Mouse (Mus musculus): ENCODE data around the gene Tnfrsf17.
A peak's percentile ranks its signal among the peaks of the same experiment; 100 is the strongest.
"Not testable (repeated sequence)": the region's sequence is repeated elsewhere in the genome, so short reads cannot be mapped to it uniquely, and the experiment has no call there.

Gene Tnfrsf17

GRCm38 (mm10) chr16:11313512-11313911, at the start of gene Tnfrsf17:
Tnfrsf17 (plus strand) TSS chr16:11313812.
- no peak for DNase-seq

DNA sequence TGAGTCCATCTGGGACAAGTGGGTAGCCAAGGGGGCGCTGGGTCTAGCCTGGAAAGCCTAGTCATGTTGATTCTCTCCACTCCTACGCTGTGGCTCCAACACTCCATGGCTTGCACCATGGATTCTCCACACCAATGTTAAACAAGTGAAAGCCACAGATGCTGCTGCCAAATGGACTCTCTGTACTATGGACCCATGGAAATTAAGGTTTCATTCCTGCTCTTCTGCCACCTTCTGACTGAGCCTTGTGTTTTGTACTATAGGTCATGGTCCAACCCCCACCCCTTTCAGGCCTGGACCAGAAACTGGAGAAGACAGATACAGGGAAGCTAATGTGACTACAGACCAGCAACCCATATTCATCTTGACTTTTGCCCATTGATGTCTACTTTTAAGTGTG, 47.1 kb upstream of the Tnfrsf17 start:
- DNase-seq = no peak

GRCm38 (mm10) chr16:11269808-11270207, 43.8 kb upstream of the Tnfrsf17 start:
- no peak for DNase-seq

GRCm38 (mm10) chr16:11270642-11271041, 43.0 kb upstream of the Tnfrsf17 start:
- no peak for DNase-seq

DNA sequence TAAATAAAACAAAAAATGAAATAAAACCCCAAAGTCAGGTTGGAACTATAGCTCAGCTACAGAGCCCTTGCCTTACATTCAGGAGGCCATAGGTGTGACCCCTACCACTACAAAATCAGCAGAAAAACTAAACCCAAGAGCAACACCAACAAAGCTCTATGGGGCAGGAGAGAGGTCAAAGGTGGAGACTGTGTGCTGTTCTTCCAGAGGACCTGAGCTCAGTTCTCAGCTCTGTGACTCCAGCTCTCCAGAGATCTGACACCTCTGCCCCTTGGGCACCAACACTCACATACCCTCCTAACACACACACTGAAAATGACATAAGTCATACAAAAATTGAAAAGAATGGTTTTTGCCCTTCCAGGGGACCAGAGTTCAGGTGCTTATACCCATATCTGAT, 42.5 kb upstream of the Tnfrsf17 start:
- DNase-seq = no peak

GRCm38 (mm10) chr16:11276888-11277287, 36.7 kb upstream of the Tnfrsf17 start:
- DNase-seq = no peak

- DNase-seq = no peak
These were observed 34.8 kb upstream of the Tnfrsf17 start for GRCm38 (mm10) chr16:11278778-11279177.

- DNase-seq = no peak
These were observed 30.9 kb upstream of the Tnfrsf17 start for GRCm38 (mm10) chr16:11282655-11283232.

DNA sequence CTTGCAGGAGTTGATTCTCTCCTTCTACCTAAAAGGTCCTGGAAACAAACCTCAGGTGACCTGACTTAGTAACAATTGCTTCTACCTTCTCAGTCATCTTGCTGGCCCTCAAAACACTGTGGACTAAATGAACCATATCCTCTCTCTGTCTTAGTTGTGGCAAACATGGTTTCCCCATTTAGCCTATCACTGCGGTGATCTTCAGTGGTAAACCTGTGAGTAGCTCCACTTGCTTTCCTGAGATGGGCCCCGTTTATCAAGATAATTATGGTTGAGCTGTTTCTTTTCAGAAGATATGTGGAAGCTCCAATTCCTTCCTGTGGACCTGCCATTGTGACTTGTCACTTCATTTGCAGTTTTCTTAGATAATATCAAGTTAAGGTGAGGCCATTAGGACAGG, 28.7 kb upstream of the Tnfrsf17 start:
- no peak for DNase-seq

DNA sequence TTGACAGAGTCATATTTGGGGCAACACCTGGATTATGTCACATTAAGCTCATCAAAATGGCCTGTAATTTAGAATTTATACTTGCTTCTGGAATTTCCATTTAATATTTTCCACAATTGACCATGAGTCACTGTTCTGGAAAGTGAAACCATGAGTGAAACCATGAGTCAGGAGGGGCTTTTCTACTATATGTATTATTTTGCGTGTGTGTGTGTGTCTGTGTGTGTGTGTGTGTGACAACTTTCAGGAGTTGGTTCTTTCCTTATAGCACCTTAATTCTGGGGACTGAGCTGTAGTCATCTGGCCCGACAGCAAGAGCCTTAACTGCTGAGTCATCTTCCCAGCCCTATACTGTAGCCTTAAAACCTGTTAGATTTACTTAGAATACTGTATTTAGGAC, 27.7 kb upstream of the Tnfrsf17 start:
- no peak for DNase-seq

DNA sequence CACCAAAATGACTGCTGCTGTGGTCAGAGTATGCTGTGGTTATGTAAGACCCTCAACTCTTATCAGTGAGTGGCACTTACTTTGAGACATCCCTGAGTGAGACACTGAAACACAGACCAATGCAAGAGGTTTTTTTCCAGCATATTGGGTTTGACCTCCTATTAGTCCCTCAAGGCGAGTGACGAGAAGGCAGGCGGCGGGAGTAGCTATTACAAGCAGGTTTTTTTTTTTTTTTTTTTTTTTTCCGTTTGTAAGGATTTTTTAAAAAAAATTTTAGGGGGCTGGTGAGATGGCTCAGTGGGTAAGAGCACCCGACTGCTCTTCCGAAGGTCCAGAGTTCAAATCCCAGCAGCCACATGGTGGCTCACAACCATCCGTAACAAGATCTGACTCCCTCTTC, 24.7 kb upstream of the Tnfrsf17 start:
- DNase-seq = not testable (repeated sequence)

GRCm38 (mm10) chr16:11295583-11295982, 18.0 kb upstream of the Tnfrsf17 start:
- not testable (repeated sequence) for DNase-seq

DNA sequence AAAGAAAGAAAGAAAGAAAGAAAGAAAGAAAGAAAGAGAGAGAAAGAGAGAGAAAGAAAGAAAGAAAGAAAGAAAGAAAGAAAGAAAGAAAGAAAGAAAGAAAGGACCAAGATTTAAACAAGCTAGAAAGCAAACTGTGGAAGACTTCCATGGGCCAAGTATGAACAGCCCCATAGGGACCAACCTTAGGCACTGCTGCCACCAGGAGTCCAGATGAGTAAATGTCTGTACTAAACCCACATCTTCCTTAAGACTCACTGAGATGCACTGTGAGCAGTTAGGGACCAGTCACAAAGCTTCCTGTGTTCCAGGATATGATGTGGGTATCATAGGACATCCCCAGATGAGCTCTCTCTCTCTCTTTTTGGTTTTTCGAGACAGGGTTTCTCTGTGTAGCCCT, 15.9 kb upstream of the Tnfrsf17 start:
- DNase-seq = not testable (repeated sequence)

- no peak for DNase-seq
These were observed 9.9 kb upstream of the Tnfrsf17 start for GRCm38 (mm10) chr16:11303741-11304140.

DNA sequence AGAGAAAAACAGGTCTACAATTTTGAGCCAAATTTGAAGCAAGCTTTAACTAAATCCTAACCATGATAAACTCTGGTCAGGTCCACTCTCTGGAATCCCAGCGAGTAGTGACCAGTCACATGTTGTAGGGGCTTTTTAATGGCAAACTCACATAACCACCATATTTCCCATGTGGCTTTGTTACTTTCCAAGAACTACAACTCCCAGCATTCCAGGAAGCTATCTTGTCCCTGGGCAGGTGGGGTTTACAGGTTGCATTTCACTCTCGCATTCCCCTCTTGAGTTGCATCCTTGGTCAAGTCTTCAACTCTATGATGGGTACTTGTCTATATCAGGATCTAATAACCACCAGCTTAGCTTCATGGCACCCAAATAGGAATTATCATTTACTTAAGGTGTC, 8.1 kb upstream of the Tnfrsf17 start:
- DNase-seq = no peak

- DNase-seq = no peak
These were observed 2.2 kb downstream of the Tnfrsf17 start for GRCm38 (mm10) chr16:11315786-11316320.

DNA sequence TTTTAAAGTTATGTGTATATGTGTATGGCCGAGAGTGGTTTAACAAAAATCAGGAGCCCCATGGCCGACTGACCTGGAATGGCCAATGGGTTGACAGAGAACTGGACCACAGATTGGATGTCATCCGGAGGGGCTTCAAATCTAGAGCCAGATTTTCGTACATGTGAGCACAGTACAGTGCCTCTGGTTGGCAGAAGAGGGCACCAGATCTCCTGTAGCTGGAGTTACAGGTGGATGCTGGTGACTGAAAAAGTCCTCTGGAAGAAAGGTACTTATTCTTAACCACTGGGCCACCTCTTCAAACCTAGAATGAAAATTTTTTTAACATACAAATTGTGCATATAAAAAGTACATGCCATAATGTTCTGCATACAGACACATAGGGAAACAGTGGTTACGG, 3.1 kb downstream of the Tnfrsf17 start:
- DNase-seq = no peak

DNA sequence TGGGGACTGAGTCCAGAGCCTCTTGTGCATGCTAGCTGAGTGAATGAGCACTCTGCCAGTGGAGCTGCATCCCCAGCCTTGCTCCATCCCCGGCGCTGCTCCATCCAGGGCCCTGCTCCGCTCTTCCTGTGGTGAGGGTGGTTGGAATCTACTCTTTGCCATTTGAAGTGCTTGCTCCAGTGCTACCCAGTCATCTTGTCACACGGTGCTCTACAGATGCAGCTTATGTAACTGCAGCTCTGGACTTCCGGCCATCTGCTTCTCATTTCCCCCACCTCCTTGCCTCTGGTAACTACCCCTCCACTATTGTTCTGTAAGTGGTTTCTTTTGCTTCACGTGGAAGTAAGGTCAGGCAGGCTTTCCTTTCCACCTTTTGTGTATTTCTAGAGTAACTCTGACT, 3.7 kb downstream of the Tnfrsf17 start:
- DNase-seq = no peak

GRCm38 (mm10) chr16:11322409-11323323, 9.1 kb downstream of the Tnfrsf17 start, which contains the start of gene Snx29:
Snx29 (plus strand) TSS chr16:11322908.
- peak; percentile 95 for DNase-seq

DNA sequence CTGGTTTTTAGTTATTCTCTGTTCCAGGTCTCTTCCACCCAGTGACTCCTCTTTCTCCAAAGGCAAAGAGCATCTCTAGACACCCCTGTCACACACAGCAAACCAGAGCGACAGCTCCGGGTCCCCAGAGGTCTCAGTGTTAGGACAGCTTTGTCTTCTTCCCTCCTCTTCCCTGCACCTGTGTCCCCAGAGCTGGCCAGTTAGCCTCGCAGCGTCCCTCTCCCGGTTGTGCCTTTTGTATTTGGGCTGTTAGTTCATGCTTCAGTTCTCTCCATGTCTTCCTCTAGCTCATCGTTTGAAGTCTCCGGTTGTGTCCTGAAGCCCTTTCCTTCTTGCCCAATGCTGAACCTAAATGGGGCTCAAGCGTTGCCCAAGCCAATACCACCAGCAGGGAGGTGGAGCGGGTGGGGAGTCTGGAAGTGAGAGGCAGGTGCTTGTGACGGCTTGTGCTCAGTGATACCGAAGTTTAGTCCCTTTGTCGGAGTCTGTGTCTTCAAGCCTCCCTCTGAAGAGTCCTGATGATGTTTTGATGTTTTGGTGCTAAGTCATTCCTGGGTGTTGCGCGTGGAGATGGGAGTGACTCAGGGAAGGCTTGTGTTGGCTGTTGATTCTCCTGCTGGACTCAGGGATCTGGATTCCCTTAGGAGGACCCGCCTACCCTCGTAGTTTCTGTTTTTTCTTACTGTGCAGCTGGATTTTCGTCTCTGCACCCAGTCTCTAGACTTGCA, 9.9 kb downstream of the Tnfrsf17 start:
- DNase-seq = peak; percentile 13

DNA sequence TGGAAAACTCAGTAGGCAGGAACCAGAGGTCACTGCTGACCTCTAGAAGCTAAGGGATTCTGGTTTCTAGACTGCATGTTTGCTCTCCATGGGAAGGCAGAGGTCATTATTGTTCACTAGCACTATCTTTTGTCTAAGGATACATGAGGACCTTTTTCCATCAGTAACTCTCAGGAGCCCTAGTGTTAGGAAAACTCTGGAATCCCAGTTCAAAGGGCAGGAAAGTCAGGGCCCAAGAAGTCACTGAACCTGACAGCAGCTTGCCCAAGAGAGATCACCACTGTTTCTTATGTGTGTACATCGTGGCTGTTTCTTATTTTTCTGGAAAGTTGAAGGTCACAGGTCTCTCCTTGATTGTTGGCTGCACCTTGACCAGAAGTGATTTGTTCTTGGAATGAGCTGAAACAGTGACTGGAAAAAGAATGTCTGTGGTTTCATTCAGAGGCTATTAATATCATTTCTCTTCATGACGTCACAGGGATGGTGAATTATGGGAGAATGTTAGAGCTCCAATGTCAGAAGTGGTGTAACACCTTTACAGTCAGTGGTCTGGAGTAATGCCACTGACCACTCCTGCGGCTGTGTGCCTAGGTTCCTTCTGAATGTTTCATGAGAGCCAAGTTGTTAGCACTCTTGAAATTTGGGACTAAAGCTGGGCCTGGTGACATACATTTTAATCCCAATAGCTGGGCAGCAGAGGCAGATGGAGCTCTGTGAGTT, 16.6 kb downstream of the Tnfrsf17 start:
- no peak for DNase-seq

DNA sequence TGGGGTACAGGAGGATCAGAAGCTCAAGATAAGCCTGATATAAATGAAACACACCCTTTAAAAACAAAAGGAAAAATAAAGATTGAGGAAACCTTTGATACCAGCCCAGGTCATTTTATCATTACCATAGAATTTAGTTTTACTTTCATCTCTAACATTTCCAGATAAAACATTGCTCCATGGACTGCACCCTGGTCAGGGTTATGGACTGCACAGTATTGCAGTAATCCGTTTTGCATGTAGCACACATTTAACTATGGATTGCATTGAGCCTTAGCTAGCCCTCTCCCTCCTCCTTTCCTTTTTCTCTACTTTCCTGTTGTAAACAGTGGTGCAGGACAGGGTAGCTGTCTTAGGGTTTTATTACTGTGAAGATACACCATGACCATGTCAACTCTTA, 17.4 kb downstream of the Tnfrsf17 start:
- no peak for DNase-seq
